Mouse (Mus musculus) natural killer cell, adult 2 months (primary cell): ENCODE measurements around the gene Npm3.

Experiments used
- DNase-seq, 2 experiments: peaks; one replicate each; pipeline ENCODE4 v3.0.0; 2022; ENCODE audit warnings: low spot score in 2 of 2

Npm3 gene

GRCm38 (mm10) chr19:45753551-45753950, 4.2 kb upstream of the Npm3 start:
- no peak for DNase-seq

- peak; percentile 59 to 74 for DNase-seq
Observed at GRCm38 (mm10) chr19:45751881-45752280, 2.5 kb upstream of the Npm3 start.

DNA sequence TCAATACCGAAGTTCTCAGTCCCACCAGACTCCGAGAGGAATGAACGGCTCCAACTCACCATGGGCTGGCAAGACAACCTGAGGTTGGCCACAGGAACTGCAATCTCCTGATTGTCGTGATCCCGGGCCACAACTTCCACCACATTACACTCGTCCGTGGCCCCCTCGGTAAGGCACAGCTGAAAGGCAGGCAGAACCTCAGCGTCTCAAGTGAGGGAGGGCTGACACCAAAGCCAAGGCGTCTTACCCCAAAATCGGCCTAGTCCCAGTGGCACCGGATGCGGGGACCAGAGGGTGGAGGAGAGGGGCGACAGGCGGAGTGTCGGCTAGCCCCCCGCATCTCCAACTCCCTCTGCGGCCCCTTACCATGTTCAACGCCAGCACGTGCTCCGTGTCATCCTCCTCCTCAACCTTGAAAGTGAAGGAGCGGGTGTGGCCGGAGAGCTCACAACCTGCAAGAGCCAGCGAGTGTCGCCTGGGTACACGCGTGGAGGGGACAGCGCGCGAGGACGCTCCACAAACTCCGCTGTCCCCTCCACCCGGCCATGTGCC, 624 bp downstream of the Npm3 start:
- DNase-seq = peak in 1 of 2 experiments; percentile 34

DNA sequence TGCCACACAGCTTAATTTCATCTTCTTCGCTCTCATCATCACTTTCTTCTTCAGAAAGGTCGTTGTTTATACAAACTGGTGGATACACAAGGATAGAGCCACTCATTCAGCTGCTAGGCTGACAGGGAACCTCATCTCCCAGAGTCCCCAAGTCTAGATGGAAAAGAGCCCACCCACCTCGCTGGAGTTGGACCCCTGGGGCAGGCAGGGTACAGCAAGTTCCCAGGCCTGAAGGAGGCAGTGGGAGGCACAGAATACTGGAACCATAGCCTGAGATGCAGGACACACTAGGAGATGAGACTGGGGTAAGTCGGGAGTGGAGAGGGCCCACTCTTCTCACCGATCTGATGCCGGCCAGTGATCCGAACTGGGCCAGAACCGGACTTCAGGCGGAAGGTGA, 1.2 kb downstream of the Npm3 start:
- DNase-seq = no peak

DNA sequence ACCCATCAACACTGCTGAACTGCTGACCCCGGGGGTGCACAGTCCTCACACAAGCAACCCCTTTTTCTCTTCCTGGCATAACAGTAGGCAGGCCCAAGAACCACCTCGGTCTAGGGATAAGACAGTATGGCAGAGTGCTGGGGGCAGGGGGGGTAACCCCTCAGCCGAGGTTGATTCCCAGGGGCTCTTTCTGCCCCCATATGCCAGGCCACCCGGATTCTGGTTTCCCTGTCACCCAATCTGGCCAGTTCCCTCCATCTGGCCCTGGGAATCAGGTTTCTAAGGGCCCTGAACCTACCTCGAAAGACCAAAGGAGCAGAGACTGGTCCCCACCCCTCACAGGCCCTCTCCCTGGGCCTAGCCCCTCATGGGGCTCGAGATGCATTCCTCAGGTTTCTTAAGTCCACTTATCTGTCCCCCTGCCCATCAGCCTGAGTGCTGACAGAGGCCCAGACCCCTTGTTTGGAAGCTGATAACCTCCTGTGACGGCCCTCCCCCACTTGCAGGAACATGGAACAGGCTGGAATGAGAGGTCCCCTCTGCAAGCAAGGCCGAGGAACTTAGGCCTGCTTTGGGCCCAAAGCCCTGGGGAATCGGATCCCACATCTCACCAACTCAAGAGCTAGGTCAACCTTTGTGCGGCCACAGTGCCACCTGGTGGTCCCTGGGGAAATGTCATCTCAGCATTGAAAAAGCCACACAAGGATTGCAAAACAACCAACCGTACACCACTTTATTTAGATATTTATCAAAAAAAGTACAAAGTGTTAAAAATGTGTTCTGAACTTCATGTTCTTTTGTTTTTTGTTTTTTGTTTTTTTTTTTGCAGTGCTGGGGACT, 2.1 kb downstream of the Npm3 start:
- DNase-seq = peak; percentile 76 to 83

- DNase-seq = peak; percentile 65 to 77
Observed at GRCm38 (mm10) chr19:45746153-45747020, 3.0 kb downstream of the Npm3 start.

GRCm38 (mm10) chr19:45745344-45746152, 3.8 kb downstream of the Npm3 start:
- no peak for DNase-seq

- no peak for DNase-seq
Observed at GRCm38 (mm10) chr19:45743619-45744018, 5.8 kb downstream of the Npm3 start.

DNA sequence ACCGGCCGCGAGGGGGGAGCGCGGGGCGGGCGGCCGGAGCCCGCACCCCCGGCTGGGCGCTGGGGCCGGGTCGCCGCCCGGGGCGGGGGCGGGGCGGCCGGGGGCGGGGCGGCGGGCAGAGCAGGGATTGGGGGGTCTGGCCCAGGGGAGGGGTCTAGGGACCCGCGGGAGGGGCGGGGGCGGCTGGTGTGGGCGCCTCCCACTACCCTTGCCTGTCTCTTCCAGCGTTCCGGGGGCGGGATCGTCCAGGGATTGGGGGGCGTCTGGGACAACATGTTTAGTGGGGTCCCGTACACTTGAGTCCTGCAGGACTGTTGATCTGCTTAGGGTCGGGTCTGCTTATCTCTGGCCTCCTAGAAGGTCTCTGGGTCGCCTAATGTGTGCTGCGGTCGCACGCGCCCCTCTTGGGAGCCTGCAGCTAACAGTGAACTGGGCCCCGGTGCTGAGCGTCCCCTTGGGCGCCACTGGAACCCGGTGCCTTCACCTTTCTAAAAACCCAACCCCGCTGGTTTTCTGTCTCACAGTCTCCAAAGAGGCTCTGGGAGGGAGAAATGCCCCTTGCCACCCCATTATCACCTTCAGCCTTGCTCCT, 6.3 kb downstream of the Npm3 start:
- no peak for DNase-seq

DNA sequence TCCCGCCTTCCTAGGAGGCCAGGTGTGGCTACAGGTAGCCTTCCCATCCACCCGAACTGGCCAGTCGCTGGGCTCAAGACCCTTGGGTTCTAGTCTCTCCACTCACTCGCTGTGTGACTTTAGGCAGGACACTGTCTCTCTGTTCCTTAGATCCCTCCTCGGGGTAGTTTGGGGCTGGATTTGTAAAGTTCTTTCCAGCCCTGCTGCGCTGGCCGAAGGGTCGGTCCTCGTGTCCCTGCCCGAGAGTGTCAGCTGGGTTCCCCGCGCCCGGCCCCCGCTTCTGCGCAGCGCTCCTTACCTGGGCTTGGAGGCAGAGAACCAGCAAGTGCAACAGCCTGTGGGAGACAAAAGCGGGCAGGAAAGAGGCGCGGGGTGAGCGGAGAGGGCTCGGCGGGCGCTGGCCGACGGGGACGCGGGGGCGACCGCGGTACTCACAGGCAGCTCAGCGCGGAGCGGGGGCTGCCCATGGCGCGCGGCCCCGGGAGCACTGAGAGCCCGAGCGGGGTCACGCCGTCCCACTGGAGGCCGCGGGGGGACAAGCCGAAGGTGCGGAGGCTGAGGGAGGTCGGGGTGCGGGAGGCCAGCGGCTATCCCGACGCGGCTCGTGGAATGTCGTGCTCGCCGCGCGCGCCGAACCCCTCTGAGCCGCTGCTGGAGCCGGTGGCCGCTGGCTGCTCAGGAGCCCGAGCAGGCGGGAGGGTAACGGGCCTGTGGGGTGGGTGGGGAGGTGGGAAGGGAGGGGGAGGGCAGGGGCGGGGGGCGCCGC, 7.0 kb downstream of the Npm3 start, which contains the start of gene Fgf8:
Fgf8 (minus strand) TSS at position 698 of the 766 bp plus-strand sequence.
- no peak for DNase-seq

DNA sequence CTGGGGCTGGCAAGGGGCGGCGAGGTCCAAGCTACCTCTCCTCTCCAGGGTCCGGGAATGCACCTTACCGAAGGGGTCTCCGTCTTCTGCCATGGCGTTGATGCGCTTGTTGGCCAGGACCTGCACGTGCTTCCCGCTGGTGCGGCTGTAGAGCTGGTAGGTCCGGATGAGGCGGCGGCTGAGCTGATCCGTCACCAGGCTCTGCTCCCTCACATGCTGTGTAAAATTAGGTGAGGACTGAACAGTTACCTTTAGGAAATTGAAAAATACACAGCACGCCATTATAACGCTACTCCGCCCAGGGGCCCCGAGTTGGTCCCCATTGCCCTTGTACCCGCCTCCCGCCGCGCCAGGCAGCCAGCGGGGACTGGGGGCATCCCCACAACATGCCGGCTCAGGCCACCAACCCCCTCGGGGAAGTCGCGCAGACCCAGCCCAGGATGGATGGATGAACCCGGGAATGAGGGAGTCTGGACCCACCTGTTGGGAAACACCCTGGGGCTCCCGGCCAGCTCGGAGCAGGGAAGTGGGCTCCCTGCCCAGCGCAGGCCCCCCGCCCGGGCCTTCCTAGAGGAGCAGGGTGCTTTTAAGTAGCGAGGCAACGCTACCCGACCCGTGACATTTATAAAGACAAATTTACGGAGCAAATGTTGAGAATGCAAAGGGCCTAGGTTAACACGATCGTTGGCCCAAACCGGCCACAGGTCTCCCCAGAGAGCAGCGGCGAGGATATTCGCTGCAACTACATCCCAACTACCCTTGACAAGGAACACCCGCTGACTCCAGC, 7.8 kb downstream of the Npm3 start:
- no peak for DNase-seq

DNA sequence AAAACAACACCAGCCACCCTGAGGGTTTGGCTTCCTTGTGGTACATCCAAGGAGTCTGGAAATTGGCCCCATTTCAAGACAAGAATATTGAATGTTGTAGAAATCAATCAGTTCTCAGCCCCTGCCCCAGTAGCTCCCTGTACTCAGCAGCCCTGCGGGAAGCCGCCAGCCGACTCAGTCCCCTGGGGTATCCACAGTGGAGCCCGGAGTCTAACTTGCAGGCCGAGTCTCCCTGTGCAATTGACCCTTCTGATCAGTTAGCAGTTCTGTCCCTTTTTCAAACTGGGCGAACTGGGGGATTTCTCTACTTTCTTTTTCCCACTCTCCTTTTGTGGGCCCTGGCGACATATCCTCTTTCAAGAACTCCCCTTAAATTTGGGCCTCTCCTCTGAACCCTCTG, 8.6 kb downstream of the Npm3 start:
- DNase-seq = no peak

DNA sequence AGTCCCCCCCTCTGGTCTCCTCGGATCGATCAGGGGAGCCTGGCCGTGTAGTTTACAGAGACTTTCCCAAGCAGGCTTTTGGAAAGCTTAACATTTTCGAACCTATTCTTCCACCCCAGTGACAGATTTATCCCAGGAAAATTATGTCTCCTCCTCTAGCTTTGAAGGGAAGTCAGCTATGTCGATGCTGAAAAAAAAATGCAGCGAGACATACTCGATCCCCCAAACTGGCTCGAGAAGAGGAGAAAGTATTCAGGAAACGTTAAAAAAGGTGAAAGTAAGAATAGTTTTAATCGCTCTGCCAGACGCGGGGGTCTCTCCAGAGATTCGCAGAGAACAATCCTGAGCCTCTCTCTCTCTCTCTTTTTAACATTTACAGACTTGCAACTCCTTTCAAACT, 9.2 kb downstream of the Npm3 start:
- DNase-seq = no peak

- DNase-seq = no peak
Observed at GRCm38 (mm10) chr19:45738521-45738920, 10.9 kb downstream of the Npm3 start.

DNA sequence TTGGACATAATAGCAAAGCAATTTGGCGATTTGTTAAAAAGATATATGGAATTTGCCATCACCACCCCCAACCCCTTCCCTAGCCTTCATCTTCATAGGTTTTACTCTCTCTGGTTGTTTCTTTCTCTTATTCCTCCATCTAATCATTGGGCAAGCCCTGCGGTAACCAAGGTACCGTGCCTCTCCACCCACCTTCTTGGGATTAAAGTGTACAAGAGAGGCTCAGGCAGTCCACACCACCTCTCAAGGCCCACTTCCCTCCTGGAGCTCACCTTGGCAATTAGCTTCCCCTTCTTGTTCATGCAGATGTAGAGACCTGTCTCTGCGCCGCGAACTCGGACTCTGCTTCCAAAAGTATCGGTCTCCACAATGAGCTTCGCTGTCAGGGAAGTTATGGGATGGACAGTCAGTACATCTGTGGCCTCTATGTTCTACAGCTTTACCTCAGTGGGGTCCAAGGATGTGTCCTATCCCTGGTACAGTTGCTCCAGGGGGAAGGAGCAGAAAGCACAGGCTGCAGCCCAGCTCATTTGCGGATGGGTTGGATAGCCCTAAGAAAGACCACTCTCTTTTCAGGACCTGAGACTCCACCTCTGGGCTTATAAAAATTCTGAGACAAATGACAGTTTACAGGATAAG, 11.4 kb downstream of the Npm3 start:
- no peak for DNase-seq

DNA sequence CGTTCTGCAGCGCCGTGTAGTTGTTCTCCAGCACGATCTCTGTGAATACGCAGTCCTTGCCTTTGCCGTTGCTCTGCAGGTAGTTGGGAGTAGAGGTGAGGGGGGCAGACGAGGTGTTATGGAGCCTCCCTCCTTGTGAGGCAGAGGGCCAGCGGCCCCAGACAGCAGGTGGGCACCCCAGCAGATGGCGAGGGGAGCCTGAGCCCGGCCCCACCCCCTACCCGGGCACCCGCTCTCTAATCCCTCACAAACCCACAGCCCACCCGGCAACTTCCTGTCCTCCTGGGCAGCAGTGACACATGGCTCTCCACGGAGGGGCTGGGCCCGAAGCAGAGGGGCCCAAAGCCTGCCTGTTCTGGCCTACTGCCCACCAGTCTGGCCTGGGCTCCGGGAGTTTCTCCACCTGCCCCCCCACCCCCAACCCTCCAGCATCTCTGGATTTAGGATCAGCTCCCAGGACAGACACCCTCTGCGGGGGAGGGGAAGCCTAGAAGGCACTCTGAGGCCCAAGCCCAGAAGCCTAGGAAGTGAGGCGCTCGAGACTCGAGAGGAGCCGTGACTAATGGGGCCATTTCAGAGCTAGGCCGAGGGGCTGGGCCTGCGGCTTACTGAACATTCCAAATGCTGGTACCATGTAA, 12.1 kb downstream of the Npm3 start:
- no peak for DNase-seq

DNA sequence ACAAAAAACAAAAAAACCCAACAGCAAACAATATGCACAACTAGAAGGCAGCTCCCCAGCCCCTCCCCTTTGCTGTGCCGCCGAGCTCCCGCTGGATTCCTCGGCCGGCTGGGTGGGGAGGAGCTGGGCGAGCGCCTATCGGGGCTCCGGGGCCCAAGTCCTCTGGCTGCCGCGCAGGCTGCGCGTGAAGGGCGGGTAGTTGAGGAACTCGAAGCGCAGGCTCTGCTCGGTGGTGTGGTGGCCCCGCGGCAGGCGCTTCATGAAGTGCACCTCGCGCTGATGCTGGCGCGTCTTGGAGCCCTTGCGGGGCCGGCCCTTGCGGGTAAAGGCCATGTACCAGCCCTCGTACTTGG, 12.6 kb downstream of the Npm3 start:
- DNase-seq = no peak

DNA sequence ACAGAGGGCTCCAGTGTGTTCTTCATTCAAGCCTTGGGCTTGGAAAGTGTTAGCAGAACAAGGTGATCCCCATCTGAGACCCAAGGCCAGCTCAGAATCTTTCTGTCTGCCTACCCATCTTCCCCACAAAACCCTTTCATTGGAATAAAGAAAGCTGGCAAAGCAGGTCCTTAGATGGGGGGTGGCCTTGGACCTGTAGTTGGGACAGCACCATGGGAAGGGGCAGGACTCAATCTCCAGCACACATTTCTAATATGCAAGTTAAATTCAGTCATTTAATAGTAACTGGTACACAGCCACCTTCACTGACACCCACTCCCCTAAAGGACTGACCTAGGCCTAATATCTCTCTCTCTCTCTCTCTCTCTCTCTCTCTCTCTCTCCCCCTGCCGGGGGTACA, 13.2 kb downstream of the Npm3 start:
- DNase-seq = no peak

GRCm38 (mm10) chr19:45734762-45735161, 14.6 kb downstream of the Npm3 start:
- no peak for DNase-seq
